Mouse (Mus musculus) midbrain, postnatal 0 days (tissue): ENCODE results near the gene Sulf2. TPM values are rescaled to one million over a fixed set of nuclear protein-coding genes. Genes with fewer than 3 reads are reported as not detected.

Experiments
- ATAC-seq: fragments of 200-750 bp; cut with Nextera tagmentation; 2 replicates; pipeline ENCODE4 v1.8.0; 2017; ENCODE audit warnings: moderate number of reproducible peaks, mild to moderate bottlenecking, moderate TSS enrichment, moderate library complexity; ENCODE audit not compliant: low FRiP score
- DNase-seq: peaks from one replicate; pipeline ENCODE4 v3.0.0-alpha.2; 2015; ENCODE audit warnings: low spot score
- H3K27ac ChIP-seq: fragments of 300-500 bp; sonication (generic); 2 replicates; pipeline ENCODE4 v1.5.1; 2014; ENCODE audit warnings: low read depth, mild to moderate bottlenecking, low read length, mixed read lengths
- H3K27me3 ChIP-seq: fragments of 300-500 bp; sonication (generic); 2 replicates; pipeline ENCODE4 v1.6.1; 2014; ENCODE audit warnings: low read length, control low read depth, mixed read lengths; ENCODE audit not compliant: insufficient read depth
- H3K36me3 ChIP-seq: fragments of 300-500 bp; sonication (generic); 2 replicates; pipeline ENCODE4 v1.6.1; 2014; ENCODE audit warnings: low read length, control low read depth, mixed read lengths; ENCODE audit not compliant: insufficient read depth
- H3K4me1 ChIP-seq: fragments of 300-500 bp; sonication (generic); 2 replicates; pipeline ENCODE4 v1.6.1; 2014; ENCODE audit warnings: mild to moderate bottlenecking, control low read depth, antibody characterized with exemption, low read length, mixed read lengths; ENCODE audit not compliant: insufficient read depth
- H3K4me2 ChIP-seq: fragments of 300-500 bp; sonication (generic); 2 replicates; pipeline ENCODE4 v1.6.1; 2014; ENCODE audit warnings: low read depth, mild to moderate bottlenecking, low read length, mixed read lengths; ENCODE audit not compliant: poor library complexity, severe bottlenecking
- H3K4me3 ChIP-seq: fragments of 300-500 bp; sonication (generic); 2 replicates; pipeline ENCODE4 v1.5.1; 2014; ENCODE audit warnings: low read depth, mild to moderate bottlenecking, low read length, moderate library complexity
- H3K9ac ChIP-seq: fragments of 300-500 bp; sonication (generic); replicated peaks from 2 replicates; pipeline ENCODE4 v1.6.1; 2014; ENCODE audit warnings: mild to moderate bottlenecking, low read length, moderate library complexity, mixed read lengths; ENCODE audit not compliant: poor library complexity, severe bottlenecking
- H3K9me3 ChIP-seq: fragments of 300-500 bp; sonication (generic); 2 replicates; pipeline ENCODE4 v1.6.1; 2016; ENCODE audit warnings: low read length, control low read depth
- CTCF ChIP-seq: IDR thresholded peaks from 2 replicates; pipeline ENCODE4 v1.5.1; 2016; ENCODE audit warnings: antibody characterized with exemption, mild to moderate bottlenecking
- WGBS: fragments of 180-500 bp; shearing (Covaris S2); extraction: QIAGEN DNeasy Blood & Tissue Kit; methylation state at CpG from one replicate; pipeline ENCODE4 v1.1.7; 2014; 5-methylcytosine and 5-hydroxymethylcytosine counted together
- polyA plus RNA-seq: library from polyadenylated mRNA; unstranded; fragments of >200 nt; fragmentation: Nextera tagmentation; extraction: Ambion mirVana; gene quantifications from 2 replicates; pipeline ENCODE4 v1.2.1, GENCODE M21; 2015
- total RNA-seq: library from RNA; depleted of rRNA; stranded (reverse); fragments of >200 nt; gene quantifications from 2 replicates; pipeline ENCODE4 v1.2.3, GENCODE M21; 2014

Sulf2 gene
- total and polyA plus RNA-seq, 2 experiments from 2014 or later = 99.6 to 127 TPM

- ATAC-seq (peak; percentile 42; the same call in 1 of the 2 replicates), DNase-seq (peak; percentile 51)
- peak overlapping the region; percentile 95 for H3K4me2 ChIP-seq
- peak overlapping the region; percentile 87 for H3K27ac ChIP-seq
- no peaks in the 10 kb centered on the region; the same call in 1 of the 2 replicates for H3K27me3 ChIP-seq
- peak overlapping the region; percentile 90 for H3K9ac ChIP-seq
- peaks cover 18% of the 10 kb centered on the region for H3K4me1 ChIP-seq
- WGBS = under 1% methylated on average over 74 of the region's 95 CpGs
- no peak for TF ChIP-seq CTCF
- H3K36me3 ChIP-seq = no peaks in the 10 kb centered on the region
- no peaks in the 10 kb centered on the region for H3K9me3 ChIP-seq
- H3K4me3 ChIP-seq = peak overlapping the region; percentile 74
Measured at GRCm38 (mm10) chr2:166154749-166155453, 562 bp downstream of the Sulf2 start.

GRCm38 (mm10) chr2:166153891-166154711 is 1.4 kb downstream of the Sulf2 start:
- Histone ChIP-seq H3K27me3 (no peaks in the 10 kb centered on the region; the same call in 1 of the 2 replicates), H3K4me1 (peaks cover 18% of the 10 kb centered on the region), H3K9ac (peak overlapping the region; percentile 90), H3K27ac (peak overlapping the region; percentile 87), H3K4me3 (peak overlapping the region; percentile 74), H3K36me3 (no peaks in the 10 kb centered on the region), H3K4me2 (peak overlapping the region; percentile 95), H3K9me3 (no peaks in the 10 kb centered on the region)
- DNase-seq (no peak), ATAC-seq (peak; percentile 17; the same call in 1 of the 2 replicates)
- under 1% methylated on average over 46 of the region's 51 CpGs for WGBS
- TF ChIP-seq CTCF = peak; percentile 7; the same call in 1 of the 2 replicates

- DNase-seq (no peak), ATAC-seq (no peak)
Measured at GRCm38 (mm10) chr2:166153399-166153793, 2.1 kb downstream of the Sulf2 start.

GRCm38 (mm10) chr2:166152734-166153398 is 2.6 kb downstream of the Sulf2 start:
- Histone ChIP-seq H3K4me1 (peaks cover 18% of the 10 kb centered on the region), H3K9ac (0 out of 2 replicates have a peak overlapping the region, but pooled peaks have one; percentile 90), H3K4me3 (peak overlapping the region; percentile 74), H3K36me3 (no peaks in the 10 kb centered on the region), H3K4me2 (peak overlapping the region; percentile 95), H3K9me3 (no peaks in the 10 kb centered on the region), H3K27me3 (no peaks in the 10 kb centered on the region; the same call in 1 of the 2 replicates), H3K27ac (no peak overlapping the region)
- WGBS = 68% methylated on average over 11 of the region's 11 CpGs
- ATAC-seq (no peak), DNase-seq (no peak)
- no peak for TF ChIP-seq CTCF

More at GRCm38 (mm10) chr2:166153399-166153793, 2.1 kb downstream of the Sulf2 start:
- Histone ChIP-seq H3K27ac (no peak overlapping the region), H3K4me2 (peak overlapping the region; percentile 95), H3K27me3 (no peaks in the 10 kb centered on the region; the same call in 1 of the 2 replicates), H3K4me3 (peak overlapping the region; percentile 74), H3K36me3 (no peaks in the 10 kb centered on the region), H3K9ac (0 out of 2 replicates have a peak overlapping the region, but pooled peaks have one; percentile 90), H3K9me3 (no peaks in the 10 kb centered on the region), H3K4me1 (peaks cover 18% of the 10 kb centered on the region)
- WGBS = 34% methylated on average over 3 of the region's 3 CpGs
- TF ChIP-seq CTCF = no peak

- ATAC-seq (peak; percentile 28; the same call in 1 of the 2 replicates), DNase-seq (peak; percentile 83)
- Histone ChIP-seq H3K9me3 (no peaks in the 10 kb centered on the region), H3K27me3 (no peaks in the 10 kb centered on the region), H3K4me1 (peaks cover 18% of the 10 kb centered on the region), H3K4me2 (peak overlapping the region; percentile 95), H3K36me3 (no peaks in the 10 kb centered on the region), H3K27ac (no peak overlapping the region), H3K4me3 (no peak overlapping the region), H3K9ac (no peak overlapping the region)
- 50% methylated on average over 19 of the region's 19 CpGs for WGBS
- peak; percentile 72 for TF ChIP-seq CTCF
Measured at GRCm38 (mm10) chr2:166151510-166152473, 3.7 kb downstream of the Sulf2 start.
